Mouse (Mus musculus): Measurements from ENCODE around the gene Tmprss11b. TPM values are rescaled to one million over a fixed set of nuclear protein-coding genes. Genes with fewer than 3 reads are reported as not detected.
"Not testable (repeated sequence)": the region's sequence is repeated elsewhere in the genome, so short reads cannot be mapped to it uniquely, and the experiment has no call there.

Gene Tmprss11b
- polyA plus RNA-seq (2016; fragmentation: Nextera tagmentation; extraction: Ambion mirVana), result not detected in 2 replicates

GRCm38 (mm10) chr5:86676262-86676661 is at the start of gene Tmprss11b:
TSS of gene Tmprss11b (minus strand) at chr5:86676362.
- no peak within 1 kb of the TSS for H3K27ac ChIP-seq
- 86% methylated on average over 5 of the region's 5 CpGs for WGBS
- no peak within 1 kb of the TSS for H3K4me2 ChIP-seq (replicated peaks)
- no peak for ATAC-seq (ENCODE audit: low FRiP score, low read depth)
- H3K27me3 ChIP-seq (replicated peaks), result no peaks in the 10 kb centered on the region
- no peak within 1 kb of the TSS for H3K9ac ChIP-seq
- no peaks in the 10 kb centered on the region for H3K9me3 ChIP-seq
- no peaks in the 10 kb centered on the region for H3K4me1 ChIP-seq
- H3K4me3 ChIP-seq, result no peak within 1 kb of the TSS
- no peaks in the 10 kb centered on the region for H3K36me3 ChIP-seq

GRCm38 (mm10) chr5:86725021-86725420 is 48.9 kb upstream of the Tmprss11b start:
- H3K9ac ChIP-seq, result no peak overlapping the region
- H3K27ac ChIP-seq, result no peak overlapping the region

DNA sequence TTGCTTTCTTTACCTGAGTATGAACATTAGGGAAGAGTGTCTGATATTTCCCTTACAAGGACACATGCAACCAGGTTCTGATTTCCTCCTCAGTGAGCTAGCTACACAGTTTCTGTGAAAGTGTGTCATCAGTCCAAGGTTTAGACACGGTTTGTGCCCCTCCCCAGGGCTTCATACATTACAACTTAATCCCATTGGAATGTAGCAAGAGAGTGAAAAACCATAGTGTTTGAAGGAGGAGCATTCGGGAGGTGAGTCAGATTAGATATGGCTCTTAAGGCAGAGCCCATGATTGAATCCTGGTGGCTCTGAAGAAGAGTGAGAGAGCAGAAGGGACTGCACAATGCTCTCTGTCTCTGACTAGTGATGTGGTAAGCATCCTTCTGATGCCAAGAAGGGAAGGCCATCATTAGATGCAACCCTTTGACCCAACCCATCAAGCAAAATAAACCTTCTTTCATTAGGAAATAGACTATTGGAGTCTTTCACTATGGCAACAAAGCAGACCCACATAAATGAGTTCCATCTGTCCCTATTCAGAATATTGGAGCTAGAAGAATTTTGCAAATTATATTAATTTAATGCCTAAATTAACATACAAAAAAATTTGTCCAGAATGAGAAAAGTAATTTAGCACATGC is 46.8 kb upstream of the Tmprss11b start:
- Histone ChIP-seq H3K9me3 (no peaks in the 10 kb centered on the region), H3K27ac (no peak overlapping the region), H3K4me3 (no peak overlapping the region), H3K4me1 (no peaks in the 10 kb centered on the region), H3K27me3 (replicated peaks) (no peaks in the 10 kb centered on the region), H3K9ac (no peak overlapping the region), H3K36me3 (no peaks in the 10 kb centered on the region), H3K4me2 (replicated peaks) (no peak overlapping the region)
- WGBS, result 61% methylated on average over 2 of the region's 2 CpGs
- ATAC-seq (ENCODE audit: low FRiP score, low read depth), result no peak

More at GRCm38 (mm10) chr5:86725021-86725420, 48.9 kb upstream of the Tmprss11b start:
- Histone ChIP-seq H3K9me3 (no peaks in the 10 kb centered on the region), H3K27me3 (replicated peaks) (no peaks in the 10 kb centered on the region), H3K4me2 (replicated peaks) (no peak overlapping the region), H3K36me3 (no peaks in the 10 kb centered on the region), H3K4me3 (no peak overlapping the region), H3K4me1 (no peaks in the 10 kb centered on the region)
- ATAC-seq (ENCODE audit: low FRiP score, low read depth), result no peak

- Histone ChIP-seq H3K9ac (no peak overlapping the region), H3K36me3 (no peaks in the 10 kb centered on the region), H3K9me3 (no peaks in the 10 kb centered on the region), H3K4me3 (no peak overlapping the region), H3K27me3 (replicated peaks) (no peaks in the 10 kb centered on the region), H3K4me2 (replicated peaks) (no peak overlapping the region), H3K4me1 (no peaks in the 10 kb centered on the region), H3K27ac (no peak overlapping the region)
- WGBS, result 92% methylated on average over 2 of the region's 2 CpGs
- no peak for ATAC-seq (ENCODE audit: low FRiP score, low read depth)
Measured at GRCm38 (mm10) chr5:86714967-86715366, 38.8 kb upstream of the Tmprss11b start.

- no peaks in the 10 kb centered on the region for H3K9me3 ChIP-seq
- 87% methylated on average over 3 of the region's 3 CpGs for WGBS
- no peaks in the 10 kb centered on the region for H3K27me3 ChIP-seq (replicated peaks)
- H3K4me1 ChIP-seq, result no peaks in the 10 kb centered on the region
- H3K4me2 ChIP-seq (replicated peaks), result no peak overlapping the region
- no peak overlapping the region for H3K4me3 ChIP-seq
- H3K27ac ChIP-seq, result no peak overlapping the region
- H3K36me3 ChIP-seq, result no peaks in the 10 kb centered on the region
- no peak for ATAC-seq (ENCODE audit: low FRiP score, low read depth)
- no peak overlapping the region for H3K9ac ChIP-seq
Measured at GRCm38 (mm10) chr5:86704923-86705322, 28.8 kb upstream of the Tmprss11b start.

DNA sequence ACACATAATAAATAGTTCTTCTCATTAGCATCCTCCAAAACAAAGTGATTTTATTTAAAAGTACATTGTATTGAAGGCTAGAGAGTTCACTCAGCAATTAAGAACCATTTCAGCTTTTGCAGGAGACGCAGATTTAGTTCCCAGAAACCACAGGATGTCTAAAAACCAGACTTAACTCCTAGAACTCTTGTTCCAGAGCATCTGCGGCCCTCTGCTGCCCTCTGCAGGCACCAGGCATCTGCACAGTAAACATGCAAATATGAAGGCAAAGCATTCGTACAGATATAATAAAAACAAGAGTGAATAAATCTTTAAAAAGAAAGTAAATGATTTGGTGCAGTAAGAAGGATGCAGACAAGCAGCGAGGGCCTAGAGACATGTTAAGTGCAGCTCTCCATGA is 8.5 kb upstream of the Tmprss11b start:
- ATAC-seq (ENCODE audit: low FRiP score, low read depth), result no peak
- Histone ChIP-seq H3K4me3 (no peak overlapping the region), H3K9ac (no peak overlapping the region), H3K4me1 (no peaks in the 10 kb centered on the region), H3K27me3 (replicated peaks) (no peaks in the 10 kb centered on the region), H3K4me2 (replicated peaks) (no peak overlapping the region), H3K9me3 (no peaks in the 10 kb centered on the region), H3K36me3 (no peaks in the 10 kb centered on the region), H3K27ac (no peak overlapping the region)
- 63% methylated on average over 4 of the region's 4 CpGs for WGBS

GRCm38 (mm10) chr5:86649185-86649584 is 27.0 kb downstream of the Tmprss11b start:
- H3K36me3 ChIP-seq; H3K4me1 ChIP-seq; ATAC-seq (ENCODE audit: low FRiP score, low read depth): not testable (repeated sequence)

GRCm38 (mm10) chr5:86640795-86641194 is 35.4 kb downstream of the Tmprss11b start:
- no peak overlapping the region for H3K4me2 ChIP-seq (replicated peaks)
- no peak overlapping the region for H3K9ac ChIP-seq
- no peaks in the 10 kb centered on the region for H3K4me1 ChIP-seq
- WGBS, result 67% methylated on average over 3 of the region's 3 CpGs
- H3K36me3 ChIP-seq, result no peaks in the 10 kb centered on the region
- H3K27me3 ChIP-seq (replicated peaks), result no peaks in the 10 kb centered on the region
- ATAC-seq (ENCODE audit: low FRiP score, low read depth), result no peak
- H3K9me3 ChIP-seq, result no peaks in the 10 kb centered on the region
- no peak overlapping the region for H3K4me3 ChIP-seq
- no peak overlapping the region for H3K27ac ChIP-seq

More at GRCm38 (mm10) chr5:86649185-86649584, 27.0 kb downstream of the Tmprss11b start:
- not testable (repeated sequence) for H3K4me3 ChIP-seq; H3K4me2 ChIP-seq (replicated peaks); H3K27me3 ChIP-seq (replicated peaks); H3K9ac ChIP-seq; H3K27ac ChIP-seq; H3K9me3 ChIP-seq
- WGBS, result 38% methylated on average over 4 of the region's 4 CpGs

DNA sequence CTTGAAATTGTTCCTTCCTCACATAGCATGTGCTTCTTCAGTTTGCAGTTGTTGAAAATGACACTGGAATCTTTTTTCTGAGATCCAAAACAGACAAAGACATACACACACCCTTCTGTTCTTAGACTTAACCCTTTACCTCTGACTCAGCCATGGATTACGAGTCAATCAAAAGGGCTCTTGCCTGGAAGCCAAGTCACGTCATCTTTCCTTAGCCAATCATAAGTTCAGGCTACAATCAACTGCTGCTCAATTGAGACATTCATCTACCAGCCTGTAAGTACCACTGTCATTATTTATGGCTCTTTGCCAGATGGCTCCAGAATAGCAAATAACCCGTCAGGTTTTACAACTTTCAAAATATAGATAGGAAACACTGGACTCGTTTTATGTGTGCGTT is 43.8 kb downstream of the Tmprss11b start, which contains the start of gene Tmprss11f:
Gene Tmprss11f, minus strand, starts transcription at position 101 of the 400 bp plus-strand sequence.
- H3K9ac ChIP-seq, result no peak within 1 kb of the TSS
- H3K9me3 ChIP-seq, result no peaks in the 10 kb centered on the region
- ATAC-seq (ENCODE audit: low FRiP score, low read depth), result no peak
- H3K4me3 ChIP-seq, result no peak within 1 kb of the TSS
- WGBS, result 80% methylated on average over 5 of the region's 5 CpGs
- no peak within 1 kb of the TSS for H3K4me2 ChIP-seq (replicated peaks)
- H3K36me3 ChIP-seq, result no peaks in the 10 kb centered on the region
- H3K27me3 ChIP-seq (replicated peaks), result no peaks in the 10 kb centered on the region
- no peaks in the 10 kb centered on the region for H3K4me1 ChIP-seq
- no peak within 1 kb of the TSS for H3K27ac ChIP-seq

DNA sequence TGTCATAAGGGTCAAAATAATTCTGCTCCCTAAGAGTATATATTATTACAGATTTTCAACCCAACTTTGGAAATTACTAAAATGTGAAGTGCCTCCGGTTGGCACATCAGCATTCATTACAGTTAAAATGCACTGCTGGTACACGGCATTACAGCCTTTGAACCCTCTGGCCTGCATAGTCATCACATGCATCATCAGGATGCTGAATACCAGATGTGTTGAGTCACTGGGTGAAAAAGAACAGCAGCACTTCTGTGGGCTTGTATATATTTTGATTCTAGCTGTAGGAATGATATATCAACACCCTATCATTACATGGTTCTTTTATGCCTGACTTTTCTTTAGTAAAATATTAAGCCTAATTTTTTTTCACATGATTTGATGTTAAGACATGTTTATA is 45.5 kb downstream of the Tmprss11b start:
- Histone ChIP-seq H3K4me1 (no peaks in the 10 kb centered on the region), H3K9ac (no peak overlapping the region), H3K9me3 (no peaks in the 10 kb centered on the region), H3K27me3 (replicated peaks) (no peaks in the 10 kb centered on the region), H3K4me2 (replicated peaks) (no peak overlapping the region), H3K4me3 (no peak overlapping the region), H3K27ac (no peak overlapping the region), H3K36me3 (no peaks in the 10 kb centered on the region)
- no peak for ATAC-seq (ENCODE audit: low FRiP score, low read depth)
- 84% methylated on average over 2 of the region's 2 CpGs for WGBS

GRCm38 (mm10) chr5:86621778-86622177 is 54.4 kb downstream of the Tmprss11b start:
- no peak overlapping the region for H3K9ac ChIP-seq
- no peak overlapping the region for H3K4me2 ChIP-seq (replicated peaks)
- no peak overlapping the region for H3K27ac ChIP-seq
- H3K4me3 ChIP-seq, result no peak overlapping the region
- no peaks in the 10 kb centered on the region for H3K27me3 ChIP-seq (replicated peaks)
- no peaks in the 10 kb centered on the region for H3K9me3 ChIP-seq
- 84% methylated on average over 1 of the region's 1 CpGs for WGBS
- H3K36me3 ChIP-seq, result no peaks in the 10 kb centered on the region
- no peak for ATAC-seq (ENCODE audit: low FRiP score, low read depth)
- H3K4me1 ChIP-seq, result no peaks in the 10 kb centered on the region

Data from neural tube, embryonic 12.5 days (tissue).